In genomic region chr11:60306834-60307233, GRCm38 (mm10) we compare ENCODE assay signal across 8 mouse cellular contexts. TPM values are rescaled to one million over a fixed set of nuclear protein-coding genes. Genes with fewer than 3 reads are reported as not detected.
DNase-seq lines count a peak whose midpoint lies in the region; TF ChIP-seq lines count a peak whose summit lies in the region.

No protein-coding gene starts in this region.

- DNase-seq in gastrocnemius, adult 2 months: peak; percentile 50
- DNase-seq in gastrocnemius, postnatal 25 days: no peak
- peak; percentile 23 for DNase-seq in 3134 (ENCODE audit: extremely low read depth, insufficient read length, low spot score)
- DNase-seq in MN1 (ENCODE audit: low spot score): peak; percentile 52
- DNase-seq in gastrocnemius, postnatal 10 days: peak; percentile 49
- DNase-seq in lung, postnatal 14 days: peak; percentile 76
- peak; percentile 55 for DNase-seq in thymus, postnatal 0 days (ENCODE audit: low spot score)
- no peak for DNase-seq in left cerebral cortex, adult 9 months (ENCODE audit: low spot score in 2 of 2)

- peak; percentile 78 for TF ChIP-seq CTCF in gastrocnemius, adult 2 months (IDR thresholded peaks at IDR 0.05)

- no peak overlapping the region for H3K4me3 ChIP-seq in gastrocnemius, adult 2 months

- no peak overlapping the region; the same call in 1 of the 2 replicates for H3K27ac ChIP-seq in gastrocnemius, adult 2 months

- intact Hi-C loops in gastrocnemius, adult 2 months (cut with DNase I): loop anchor here (1.0 kb wide), 1 partner anchor 104 kb away; no protein-coding TSS in a partner anchor

RNA-seq across cellular contexts. Expression of gene Tom1l2, which starts 45.9 kb away (rescaled TPM):
- 10 to 100 TPM; 63.7 to 63.9 TPM for total RNA-seq in gastrocnemius, adult 2 months (2021)
- 10 to 100 TPM; 45.8 to 54.3 TPM for total RNA-seq in gastrocnemius, postnatal 25 days (2021)
- total RNA-seq in gastrocnemius, postnatal 10 days (2021): 10 to 100 TPM; 38.6 to 45.1 TPM
- 12.7 and 17.6 TPM in 2 replicates for polyA plus RNA-seq in thymus, postnatal 0 days (2015; fragmentation: Nextera tagmentation; extraction: Ambion mirVana)

RNA-seq across cellular contexts. Expression of gene Drc3, which starts 46.3 kb away (rescaled TPM):
- 1 to 10 TPM in 1 of 2 experiments, under 1 TPM in 1; 0.87 to 1.0 TPM for total RNA-seq in gastrocnemius, adult 2 months (2021)
- under 1 TPM; 0.59 to 0.86 TPM for total RNA-seq in gastrocnemius, postnatal 25 days (2021)
- total RNA-seq in gastrocnemius, postnatal 10 days (2021): 1 to 10 TPM; 1.3 to 1.6 TPM
- polyA plus RNA-seq in thymus, postnatal 0 days (2015; fragmentation: Nextera tagmentation; extraction: Ambion mirVana): 3.6 and 4.5 TPM in 2 replicates

Comparison
In these comparisons a context has a peak if more than half of its experiments do, and no peak if none do; other contexts are left out.
1. DNase-seq: peak in gastrocnemius, adult 2 months (single experiment), 3134 (single experiment), MN1 (single experiment), gastrocnemius, postnatal 10 days (single experiment), lung, postnatal 14 days (single experiment) and thymus, postnatal 0 days (single experiment); none in gastrocnemius, postnatal 25 days (single experiment) and left cerebral cortex, adult 9 months (0 of 2).